Mouse (Mus musculus): ENCODE measurements at regions not wholly inside any gene's neighbourhood (a gene's known extent, or its start where the extent isn't known, plus 50 kb on each side); places are given as distances from the start of the nearest gene placed in this dataset.

DNA sequence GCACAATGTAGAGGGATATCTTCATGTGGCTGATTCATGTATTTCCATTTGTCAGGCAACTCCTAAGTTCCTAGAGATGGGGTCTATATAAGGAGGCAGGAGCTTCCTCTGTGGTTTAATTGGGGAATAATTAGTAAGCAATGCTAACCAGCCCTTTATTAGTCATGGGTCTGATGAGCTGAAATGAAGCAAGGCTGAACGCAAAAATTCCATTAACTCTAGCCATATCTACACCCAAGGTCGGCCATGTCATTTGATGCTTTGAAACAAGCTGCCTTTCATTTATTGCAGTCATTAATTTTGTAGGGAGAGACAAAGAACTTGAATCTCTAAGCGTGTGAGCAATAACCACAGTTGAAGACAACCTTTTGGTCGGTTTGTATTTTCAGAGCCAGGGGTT, 59.4 kb downstream of the Fam43a start:
- TF ChIP-seq CTCF (IDR thresholded peaks at IDR 0.05; ENCODE audit: control insufficient read depth, insufficient read depth, insufficient read length), result no peak
- no peak for TF ChIP-seq FOSL1 (IDR thresholded peaks at IDR 0.05; ENCODE audit: insufficient read depth, low read length, poor library complexity, severe bottlenecking)
- TF ChIP-seq CEBPB (IDR thresholded peaks at IDR 0.05; ENCODE audit: low read depth), result no peak
- no peak for TF ChIP-seq USF1 (IDR thresholded peaks at IDR 0.05; ENCODE audit: low read depth)
- no peak for TF ChIP-seq MAX (IDR thresholded peaks at IDR 0.05)
- no peak for TF ChIP-seq MYOD1 (IDR thresholded peaks at IDR 0.05; ENCODE audit: control insufficient read depth, insufficient read length, low read depth)

All from C2C12 (cell line).